ENCODE assay signal across 17 mouse cellular contexts in the genomic region with DNA sequence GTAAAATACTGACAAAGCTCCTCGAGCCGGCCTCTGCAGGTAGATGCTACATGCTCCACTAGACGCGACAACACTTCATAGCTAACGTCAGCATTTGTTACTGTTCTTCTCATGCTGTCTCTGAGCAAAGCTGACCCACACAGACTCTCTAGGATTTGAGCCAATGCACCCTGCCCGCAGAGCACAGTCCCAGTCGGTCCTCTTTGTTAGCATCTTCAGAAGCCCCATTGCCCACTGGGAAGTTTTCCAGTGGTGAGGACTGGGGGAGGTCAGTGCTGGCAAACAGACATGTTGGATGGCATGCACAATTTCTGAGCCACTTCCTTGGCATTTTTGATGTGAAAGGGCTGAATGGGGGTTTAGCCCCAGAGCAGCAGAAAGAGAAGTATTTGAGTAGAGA. TPM values are rescaled to one million over a fixed set of nuclear protein-coding genes. Genes with fewer than 3 reads are reported as not detected.
A peak's percentile ranks its signal among the peaks of the same experiment; 100 is the strongest.
DNase-seq lines count a peak whose midpoint lies in the region; ATAC-seq and TF ChIP-seq lines count a peak whose summit lies in the region.
"Had no signal": no experiment of that assay in that cellular context is flagged by ENCODE, and none has a peak within 500 bp of the region (broad histone marks: within the 10 kb centered on the region; RNA-seq: fewer than 3 reads in every experiment).

No protein-coding gene starts in this region.

- H3K27ac ChIP-seq in kidney, embryonic 14.5 days (ENCODE audit: low read depth, low read length), result no peak overlapping the region
- no peak overlapping the region for H3K27ac ChIP-seq in midbrain, embryonic 16.5 days (ENCODE audit: low read length)
- H3K27ac ChIP-seq in midbrain, embryonic 13.5 days, result no peak overlapping the region
- H3K27ac ChIP-seq in kidney, postnatal 0 days, result peak overlapping the region; percentile 21; the same call in 1 of the 2 replicates
- H3K27ac ChIP-seq: embryonic facial prominence, embryonic 12.5 days; limb, embryonic 13.5 days; neural tube, embryonic 13.5 days; stomach, postnatal 0 days had no signal

- no peak for ATAC-seq in kidney, embryonic 14.5 days (ENCODE audit: low FRiP score, low TSS enrichment)
- peak; percentile 42; the same call in 1 of the 2 replicates for ATAC-seq in midbrain, embryonic 16.5 days
- no peak for ATAC-seq in midbrain, embryonic 13.5 days
- ATAC-seq in kidney, postnatal 0 days (replicated peaks; ENCODE audit: low FRiP score, low read depth), result 0 out of 2 replicates have a peak, but pooled peaks have one; percentile 41
- no peak for ATAC-seq in granulocyte monocyte progenitor cell, adult 5-6 weeks (replicated peaks; ENCODE audit: poor library complexity, severe bottlenecking)
- ATAC-seq: intestine, embryonic 16.5 days had no signal

- H3K4me3 ChIP-seq in kidney, embryonic 14.5 days (ENCODE audit: low read length), result no peak overlapping the region
- no peak overlapping the region for H3K4me3 ChIP-seq in midbrain, embryonic 16.5 days (ENCODE audit: low read depth, low read length)
- no peak overlapping the region for H3K4me3 ChIP-seq in midbrain, embryonic 13.5 days (replicated peaks)
- H3K4me3 ChIP-seq in kidney, postnatal 0 days (replicated peaks; ENCODE audit: low read depth, low read length), result no peak overlapping the region
- H3K4me3 ChIP-seq: embryonic facial prominence, embryonic 12.5 days; limb, embryonic 13.5 days; neural tube, embryonic 13.5 days had no signal

- no peak for TF ChIP-seq CTCF in kidney, postnatal 0 days (IDR thresholded peaks at IDR 0.05; ENCODE audit: low read depth)

- no peaks in the 10 kb centered on the region for H3K9me3 ChIP-seq in kidney, embryonic 14.5 days (ENCODE audit: control insufficient read depth, low read length)
- H3K9me3 ChIP-seq in midbrain, embryonic 16.5 days (replicated peaks; ENCODE audit: control insufficient read depth, low read length, poor library complexity, severe bottlenecking), result 0 out of 2 replicates have a peak, but pooled peaks cover 2% of the 10 kb centered on the region
- H3K9me3 ChIP-seq in midbrain, embryonic 13.5 days, result no peaks in the 10 kb centered on the region
- H3K9me3 ChIP-seq in kidney, postnatal 0 days (replicated peaks; ENCODE audit: low read length), result no peaks in the 10 kb centered on the region
- H3K9me3 ChIP-seq: embryonic facial prominence, embryonic 12.5 days; limb, embryonic 13.5 days; neural tube, embryonic 13.5 days had no signal

- no peaks in the 10 kb centered on the region for H3K4me1 ChIP-seq in kidney, embryonic 14.5 days (ENCODE audit: control insufficient read depth, insufficient read depth, low read length)
- no peaks in the 10 kb centered on the region for H3K4me1 ChIP-seq in midbrain, embryonic 16.5 days (ENCODE audit: control insufficient read depth, insufficient read depth, low read length)
- no peaks in the 10 kb centered on the region for H3K4me1 ChIP-seq in midbrain, embryonic 13.5 days (replicated peaks)
- no peaks in the 10 kb centered on the region for H3K4me1 ChIP-seq in kidney, postnatal 0 days (replicated peaks; ENCODE audit: insufficient read depth, low read length)
- H3K4me1 ChIP-seq: embryonic facial prominence, embryonic 12.5 days; limb, embryonic 13.5 days; neural tube, embryonic 13.5 days had no signal

- 73% methylated on average over 7 of the region's 7 CpGs for WGBS in kidney, embryonic 14.5 days
- 82% methylated on average over 7 of the region's 7 CpGs for WGBS in midbrain, embryonic 16.5 days
- 80% methylated on average over 7 of the region's 7 CpGs for WGBS in midbrain, embryonic 13.5 days
- 63% methylated on average over 7 of the region's 7 CpGs for WGBS in kidney, postnatal 0 days

- H3K4me2 ChIP-seq in kidney, embryonic 14.5 days (replicated peaks; ENCODE audit: low read depth, low read length), result no peak overlapping the region
- H3K4me2 ChIP-seq in midbrain, embryonic 16.5 days (ENCODE audit: low read length), result no peak overlapping the region
- H3K4me2 ChIP-seq in midbrain, embryonic 13.5 days (replicated peaks), result no peak overlapping the region
- H3K4me2 ChIP-seq in kidney, postnatal 0 days (ENCODE audit: low read length), result no peak overlapping the region
- H3K4me2 ChIP-seq: embryonic facial prominence, embryonic 12.5 days; limb, embryonic 13.5 days; neural tube, embryonic 13.5 days had no signal

- no peaks in the 10 kb centered on the region for H3K27me3 ChIP-seq in kidney, embryonic 14.5 days (ENCODE audit: control insufficient read depth, insufficient read depth, low read length)
- no peaks in the 10 kb centered on the region for H3K27me3 ChIP-seq in midbrain, embryonic 16.5 days (ENCODE audit: control insufficient read depth, insufficient read depth, low read depth, low read length)
- H3K27me3 ChIP-seq in midbrain, embryonic 13.5 days, result no peaks in the 10 kb centered on the region
- H3K27me3 ChIP-seq in kidney, postnatal 0 days (ENCODE audit: insufficient read depth, low read length), result no peaks in the 10 kb centered on the region
- H3K27me3 ChIP-seq: CH12.LX; embryonic facial prominence, embryonic 12.5 days; limb, embryonic 13.5 days; neural tube, embryonic 13.5 days had no signal

- no peak overlapping the region for H3K9ac ChIP-seq in kidney, embryonic 14.5 days (ENCODE audit: low read depth, low read length)
- H3K9ac ChIP-seq in midbrain, embryonic 16.5 days (ENCODE audit: low read depth, low read length), result no peak overlapping the region
- H3K9ac ChIP-seq in midbrain, embryonic 13.5 days (replicated peaks), result no peak overlapping the region
- no peak overlapping the region for H3K9ac ChIP-seq in kidney, postnatal 0 days (ENCODE audit: low read depth, low read length)
- H3K9ac ChIP-seq: embryonic facial prominence, embryonic 12.5 days; limb, embryonic 13.5 days; neural tube, embryonic 13.5 days had no signal

- no peaks in the 10 kb centered on the region for H3K36me3 ChIP-seq in kidney, embryonic 14.5 days (ENCODE audit: control insufficient read depth, insufficient read depth, low read length)
- H3K36me3 ChIP-seq in midbrain, embryonic 16.5 days (ENCODE audit: control insufficient read depth, insufficient read depth, low read length), result no peaks in the 10 kb centered on the region
- no peaks in the 10 kb centered on the region for H3K36me3 ChIP-seq in midbrain, embryonic 13.5 days
- no peaks in the 10 kb centered on the region for H3K36me3 ChIP-seq in kidney, postnatal 0 days (ENCODE audit: insufficient read depth, low read length)
- H3K36me3 ChIP-seq: embryonic facial prominence, embryonic 12.5 days; limb, embryonic 13.5 days; neural tube, embryonic 13.5 days had no signal

- DNase-seq in kidney, adult 11 months, result peak; percentile 71
- no peak for DNase-seq in kidney, postnatal 0 days (ENCODE audit: low spot score)
- DNase-seq in layer of hippocampus, postnatal 10 days (ENCODE audit: low spot score in 2 of 2), result peak; percentile 56 to 67
- DNase-seq: cerebellum, postnatal 36 days; heart, postnatal 36 days; lung, adult 18-20 months; thymus, postnatal 25 days had no signal

RNA-seq across cellular contexts. Expression of a gene that starts 8.0 kb away (rescaled TPM):
- polyA plus RNA-seq in kidney, embryonic 14.5 days (2014; fragmentation: Nextera tagmentation; extraction: Ambion mirVana), result 14.5 and 18.9 TPM in 2 replicates
- polyA plus RNA-seq in midbrain, embryonic 16.5 days (2015; fragmentation: Nextera tagmentation; extraction: Ambion mirVana), result 18.2 and 19.2 TPM in 2 replicates
- 15.8 and 16.7 TPM in 2 replicates for polyA plus RNA-seq in midbrain, embryonic 13.5 days (2015; fragmentation: Nextera tagmentation; extraction: Ambion mirVana)
- polyA plus RNA-seq in kidney, postnatal 0 days (2015; fragmentation: Nextera tagmentation; extraction: Ambion mirVana), result 13.8 and 14.9 TPM in 2 replicates
- 10 to 100 TPM; 29.4 to 32.6 TPM for total RNA-seq in layer of hippocampus, postnatal 10 days (2021)
- 16.3 and 18.3 TPM in 2 replicates for total RNA-seq in granulocyte monocyte progenitor cell, adult 5-6 weeks (2014; fragmentation: Nextera tagmentation)
- 21.9 and 25.5 TPM in 2 replicates for total RNA-seq in granulocyte monocyte progenitor cell, adult 5-6 weeks (2017)

Comparison
In these comparisons a context has a peak if more than half of its experiments do, and no peak if none do; other contexts are left out.
1. ATAC-seq: peak in midbrain, embryonic 16.5 days (single experiment) and kidney, postnatal 0 days (single experiment); none in kidney, embryonic 14.5 days (single experiment), midbrain, embryonic 13.5 days (single experiment) and granulocyte monocyte progenitor cell, adult 5-6 weeks (single experiment).